Mouse (Mus musculus): ENCODE data around the gene Sf3a3. TPM values are rescaled to one million over a fixed set of nuclear protein-coding genes. Genes with fewer than 3 reads are reported as not detected.
A peak's percentile ranks its signal among the peaks of the same experiment; 100 is the strongest.

The Sf3a3 gene
- total and polyA plus RNA-seq, 3 experiments: 127 to 295 (median 144) TPM

DNA sequence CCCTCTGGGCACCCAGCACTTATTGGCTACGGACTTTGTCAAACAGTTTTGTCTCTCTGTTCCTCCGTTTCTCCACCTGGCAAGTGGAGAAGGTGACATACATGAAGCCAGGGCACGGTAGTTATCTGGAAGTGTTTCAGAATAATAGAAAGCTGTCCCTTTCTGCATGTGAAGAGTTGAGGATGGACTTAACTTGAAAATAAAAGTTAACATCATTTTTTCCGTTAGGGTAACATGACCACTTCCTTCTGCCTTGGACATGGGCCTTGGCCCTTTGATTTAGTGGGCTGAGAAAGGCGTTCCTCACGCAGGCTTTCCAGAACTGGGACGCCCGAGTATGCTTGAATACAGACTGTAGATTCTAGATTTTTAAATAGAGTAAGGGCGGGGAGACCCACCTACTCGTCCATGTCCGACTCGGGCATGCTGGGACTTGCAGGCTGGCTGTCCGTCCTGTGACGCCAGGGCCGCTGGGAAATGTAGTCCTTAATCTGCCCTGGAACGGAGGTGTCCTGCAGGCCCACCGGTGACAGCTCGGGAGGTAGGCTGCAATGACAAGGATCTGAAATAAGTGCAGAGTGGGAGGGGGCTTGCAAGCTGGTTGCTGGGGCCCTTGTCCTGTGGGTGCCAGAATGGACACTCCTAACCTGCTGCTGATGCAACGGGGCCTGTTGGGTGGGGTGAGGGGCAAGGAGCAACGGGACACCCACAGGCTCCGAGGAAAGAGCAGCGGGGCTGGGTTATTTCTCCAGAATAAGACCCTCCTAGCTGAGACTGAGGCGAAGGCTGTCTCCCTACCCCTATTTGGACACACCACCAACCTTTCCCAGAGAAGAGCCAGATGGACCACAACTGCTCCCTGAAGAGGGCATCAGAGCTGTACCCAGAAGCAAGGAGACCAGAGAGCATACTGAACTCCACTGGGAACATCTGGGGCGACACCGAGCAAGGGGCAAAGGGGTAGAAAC is 27.1 kb downstream of the Sf3a3 start, which contains the start of gene Inpp5b:
Gene Inpp5b (plus strand): TSS at position 475 of the 968 bp plus-strand sequence.
- peak within 1 kb of the TSS; percentile 73 for H3K9ac ChIP-seq (ENCODE audit: control insufficient read depth, low read depth, low read length, poor library complexity, severe bottlenecking)
- H3K27me3 ChIP-seq (ENCODE audit: control insufficient read depth in 1 of 2, insufficient read depth in 2 of 2, low read length in 2 of 2): no peaks in the 10 kb centered on the region
- peaks cover 0 to 2% of the 10 kb centered on the region in 2 experiments; a peak in 1 of 4 replicates for H3K4me1 ChIP-seq (ENCODE audit: control insufficient read depth in 1 of 2, insufficient read depth in 2 of 2, low read length in 2 of 2)
- no peaks in the 10 kb centered on the region; the same call in 1 of the 2 replicates for H3K79me2 ChIP-seq (ENCODE audit: control insufficient read depth, insufficient read depth, low read length, poor library complexity)
- H3K9me3 ChIP-seq (replicated peaks; ENCODE audit: insufficient read depth, low read length): no peaks in the 10 kb centered on the region
- peak within 1 kb of the TSS; percentile 59 for H3K27ac ChIP-seq (ENCODE audit: control insufficient read depth, low read depth, low read length)
- DNase-seq (ENCODE audit: low read depth, low spot score): peak; percentile 88
- H3K4me3 ChIP-seq (ENCODE audit: control insufficient read depth in 1 of 2, insufficient read depth in 1 of 2, low read depth in 2 of 2, low read length in 2 of 2): peak within 1 kb of the TSS; percentile 74 to 88
- H3K36me3 ChIP-seq (ENCODE audit: control insufficient read depth in 1 of 2, insufficient read depth in 2 of 2, low read length in 2 of 2): no peaks in the 10 kb centered on the region; a peak in 1 of 4 replicates
- TF ChIP-seq POLR2A (IDR thresholded peaks at IDR 0.05; ENCODE audit: control insufficient read depth in 1 of 2, insufficient read depth in 1 of 2, low read depth in 1 of 2, low read length in 2 of 2, poor library complexity in 1 of 2) (peak; percentile 43 to 78; a peak in 2 of 4 replicates), MAZ (IDR thresholded peaks at IDR 0.05; ENCODE audit: low read depth, low read length) (no peak; the same call in 1 of the 2 replicates), SMC3 (IDR thresholded peaks at IDR 0.05; ENCODE audit: low read depth, low read length) (no peak), POLR2AphosphoS5 (IDR thresholded peaks at IDR 0.05; ENCODE audit: borderline replicate concordance, low read depth, low read length) (no peak), HCFC1 (IDR thresholded peaks at IDR 0.05; ENCODE audit: low read depth, low read length) (peak; percentile 98), ZKSCAN1 (IDR thresholded peaks at IDR 0.05; ENCODE audit: low read depth, low read length) (no peak), MAFK (IDR thresholded peaks at IDR 0.05; ENCODE audit: borderline replicate concordance, low read depth, low read length) (no peak), ZC3H11A (IDR thresholded peaks at IDR 0.05; ENCODE audit: low read depth, low read length) (no peak), ETS1 (IDR thresholded peaks at IDR 0.05; ENCODE audit: low read depth, low read length) (0 out of 2 replicates have a peak, but pooled peaks have one; percentile 10), CHD2 (IDR thresholded peaks at IDR 0.05; ENCODE audit: low read length) (no peak), TBP (IDR thresholded peaks at IDR 0.05; ENCODE audit: low read depth, low read length) (peak; percentile 64; the same call in 1 of the 2 replicates), NELFE (IDR thresholded peaks at IDR 0.05; ENCODE audit: low read depth, low read length) (peak; percentile 79), SIN3A (IDR thresholded peaks at IDR 0.05; ENCODE audit: low read length) (peak; percentile 79), TAL1 (IDR thresholded peaks at IDR 0.05; ENCODE audit: low read length) (no peak), ZNF384 (IDR thresholded peaks at IDR 0.05; ENCODE audit: low read depth, low read length) (no peak), EP300 (IDR thresholded peaks at IDR 0.05; ENCODE audit: low read depth in 1 of 2, low read length in 2 of 2) (no peak), JUND (IDR thresholded peaks at IDR 0.05; ENCODE audit: low read depth, low read length) (no peak), USF1 (IDR thresholded peaks at IDR 0.05; ENCODE audit: low read depth, low read length) (peak; percentile 40; the same call in 1 of the 2 replicates), USF2 (IDR thresholded peaks at IDR 0.05; ENCODE audit: borderline replicate concordance in 1 of 2, insufficient read depth in 1 of 2, low read depth in 1 of 2, low read length in 2 of 2) (no peak), ZMIZ1 (IDR thresholded peaks at IDR 0.05; ENCODE audit: low read depth, low read length) (peak; percentile 66; the same call in 1 of the 2 replicates), CHD1 (IDR thresholded peaks at IDR 0.05; ENCODE audit: low read depth, low read length) (no peak), GABPA (IDR thresholded peaks at IDR 0.05; ENCODE audit: low read depth, low read length) (no peak), KAT2A (conservative IDR thresholded peaks at IDR 0.05; ENCODE audit: low read depth, low read length) (peak; percentile 81), RAD21 (IDR thresholded peaks at IDR 0.05; ENCODE audit: low read depth, low read length) (no peak; the same call in 1 of the 2 replicates), GATA1 (IDR thresholded peaks at IDR 0.05; ENCODE audit: low read depth, low read length) (no peak), E2F4 (IDR thresholded peaks at IDR 0.05; ENCODE audit: borderline replicate concordance, low read depth, low read length) (no peak), MXI1 (IDR thresholded peaks at IDR 0.05; ENCODE audit: low read depth, low read length) (peak; percentile 79), TCF12 (IDR thresholded peaks at IDR 0.05; ENCODE audit: low read depth, low read length) (no peak), RCOR1 (IDR thresholded peaks at IDR 0.05; ENCODE audit: low read depth, low read length) (no peak), UBTF (IDR thresholded peaks at IDR 0.05; ENCODE audit: borderline replicate concordance, insufficient read depth, low read depth, low read length) (no peak), MYB (IDR thresholded peaks at IDR 0.05; ENCODE audit: low read depth, low read length) (no peak), ELF1 (IDR thresholded peaks at IDR 0.05; ENCODE audit: low read depth, low read length) (0 out of 2 replicates have a peak, but pooled peaks have one; percentile 8), MEF2A (IDR thresholded peaks at IDR 0.05; ENCODE audit: extremely low read depth, insufficient replicate concordance, low read depth, low read length, poor library complexity, severe bottlenecking) (no peak), BHLHE40 (IDR thresholded peaks at IDR 0.05; ENCODE audit: borderline replicate concordance, low read depth, low read length) (no peak)

Measured in MEL (cell line).